Mouse (Mus musculus): ENCODE measurements around the gene Wnt5b. TPM values are rescaled to one million over a fixed set of nuclear protein-coding genes. Genes with fewer than 3 reads are reported as not detected.

The Wnt5b gene
- polyA plus RNA-seq, 1 experiment: 0.04 TPM

GRCm38 (mm10) chr6:119490549-119490948 is 53.6 kb downstream of the Wnt5b start:
- Histone ChIP-seq H3K4me3 (no peak overlapping the region), H3K36me3 (ENCODE audit: control insufficient read depth, insufficient read depth) (no peaks in the 10 kb centered on the region), H3ac (ENCODE audit: control insufficient read depth, insufficient read length) (no peak overlapping the region), H3K4me2 (ENCODE audit: low read depth) (no peak overlapping the region), H3K79me2 (ENCODE audit: control insufficient read depth, insufficient read depth) (no peaks in the 10 kb centered on the region), H3K27me3 (ENCODE audit: control insufficient read depth, insufficient read depth, insufficient read length) (no peaks in the 10 kb centered on the region)
- TF ChIP-seq E2F4 (IDR thresholded peaks at IDR 0.05; ENCODE audit: insufficient read depth) (no peak), USF1 (IDR thresholded peaks at IDR 0.05; ENCODE audit: low read depth) (no peak), TCF3 (IDR thresholded peaks at IDR 0.05; ENCODE audit: insufficient read length, low read depth) (no peak), MAX (IDR thresholded peaks at IDR 0.05; ENCODE audit: low read depth) (no peak), TCF12 (IDR thresholded peaks at IDR 0.05; ENCODE audit: insufficient read depth, poor library complexity, severe bottlenecking) (no peak), MYOD1 (IDR thresholded peaks at IDR 0.05; ENCODE audit: control insufficient read depth in 1 of 3, insufficient read length in 2 of 3, low read depth in 2 of 3) (no peak), POLR2A (IDR thresholded peaks at IDR 0.05; ENCODE audit: insufficient read length, low read depth) (no peak), SRF (IDR thresholded peaks at IDR 0.05; ENCODE audit: control insufficient read depth, insufficient read length, low read depth) (no peak), REST (IDR thresholded peaks at IDR 0.05; ENCODE audit: insufficient read depth, insufficient read length) (no peak), CEBPB (IDR thresholded peaks at IDR 0.05; ENCODE audit: insufficient read depth, poor library complexity, severe bottlenecking) (no peak), MYOG (IDR thresholded peaks at IDR 0.05; ENCODE audit: control insufficient read depth in 1 of 3, insufficient read depth in 1 of 3, insufficient read length in 2 of 3, low read depth in 2 of 3) (no peak), POLR2AphosphoS2 (IDR thresholded peaks at IDR 0.05; ENCODE audit: insufficient read length, low read depth) (no peak)

GRCm38 (mm10) chr6:119489765-119490164 is 54.4 kb downstream of the Wnt5b start:
- Histone ChIP-seq H3K36me3 (ENCODE audit: control insufficient read depth, insufficient read depth) (no peaks in the 10 kb centered on the region), H3K79me2 (ENCODE audit: control insufficient read depth, insufficient read depth) (no peaks in the 10 kb centered on the region), H3K4me3 (no peak overlapping the region), H3K4me2 (ENCODE audit: low read depth) (peak overlapping the region; percentile 43), H3ac (ENCODE audit: control insufficient read depth, insufficient read length) (no peak overlapping the region), H3K27me3 (ENCODE audit: control insufficient read depth, insufficient read depth, insufficient read length) (no peaks in the 10 kb centered on the region)
- no peak for TF ChIP-seq MAX (IDR thresholded peaks at IDR 0.05; ENCODE audit: low read depth)
- TF ChIP-seq TCF3 (IDR thresholded peaks at IDR 0.05; ENCODE audit: insufficient read length, low read depth): no peak
- no peak for TF ChIP-seq REST (IDR thresholded peaks at IDR 0.05; ENCODE audit: insufficient read depth, insufficient read length)
- TF ChIP-seq SRF (IDR thresholded peaks at IDR 0.05; ENCODE audit: control insufficient read depth, insufficient read length, low read depth): no peak
- TF ChIP-seq E2F4 (IDR thresholded peaks at IDR 0.05; ENCODE audit: insufficient read depth): no peak
- TF ChIP-seq CEBPB (IDR thresholded peaks at IDR 0.05; ENCODE audit: insufficient read depth, poor library complexity, severe bottlenecking): no peak
- TF ChIP-seq USF1 (IDR thresholded peaks at IDR 0.05; ENCODE audit: low read depth): no peak

DNA sequence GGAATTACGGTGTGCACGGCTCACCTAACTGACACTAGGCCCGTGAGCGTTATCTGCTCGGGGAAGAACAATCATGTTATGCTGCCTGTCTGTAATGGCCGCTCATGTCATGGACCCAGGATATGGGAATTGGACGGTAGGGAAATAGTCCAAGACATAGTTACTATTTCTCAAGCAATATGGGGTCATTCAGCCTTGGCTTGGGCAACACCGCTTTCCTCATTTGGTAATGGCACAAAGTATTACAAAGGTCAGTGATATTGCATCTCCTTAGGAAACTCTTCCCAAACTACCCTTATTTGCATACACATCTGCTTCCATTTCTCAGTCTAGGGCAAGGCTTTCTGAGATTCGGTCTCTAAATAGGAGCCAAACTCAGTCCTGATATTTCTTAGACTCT is 56.5 kb downstream of the Wnt5b start:
- H3K27me3 ChIP-seq (ENCODE audit: control insufficient read depth, insufficient read depth, insufficient read length): no peaks in the 10 kb centered on the region
- no peak overlapping the region for H3K4me2 ChIP-seq (ENCODE audit: low read depth)
- TF ChIP-seq CEBPB (IDR thresholded peaks at IDR 0.05; ENCODE audit: insufficient read depth, poor library complexity, severe bottlenecking): no peak

DNA sequence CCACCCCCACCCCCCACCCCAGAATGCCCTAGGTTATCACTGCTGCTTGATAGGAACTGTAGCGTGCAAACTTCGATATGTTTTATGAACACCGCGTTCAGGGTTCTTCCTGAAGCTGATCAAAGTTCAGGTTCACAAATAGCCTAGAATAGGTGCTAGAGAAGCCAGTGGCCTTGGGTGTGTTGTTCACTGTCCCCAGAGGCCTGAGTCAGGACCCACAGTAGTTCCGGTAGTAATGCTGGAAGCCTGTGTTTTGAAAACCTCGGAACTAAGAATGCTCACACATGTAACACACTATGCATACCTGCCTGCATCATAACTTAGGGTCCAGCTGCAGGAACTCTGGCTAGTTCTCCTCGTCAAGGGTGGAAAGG is 57.1 kb downstream of the Wnt5b start:
- Histone ChIP-seq H3K36me3 (ENCODE audit: control insufficient read depth, insufficient read depth) (no peaks in the 10 kb centered on the region), H3ac (ENCODE audit: control insufficient read depth, insufficient read length) (no peak overlapping the region), H3K79me2 (ENCODE audit: control insufficient read depth, insufficient read depth) (peaks cover 16% of the 10 kb centered on the region), H3K4me2 (ENCODE audit: low read depth) (no peak overlapping the region), H3K4me3 (no peak overlapping the region), H3K27me3 (ENCODE audit: control insufficient read depth, insufficient read depth, insufficient read length) (no peaks in the 10 kb centered on the region)
- no peak for TF ChIP-seq USF1 (IDR thresholded peaks at IDR 0.05; ENCODE audit: low read depth)
- no peak for TF ChIP-seq POLR2A (IDR thresholded peaks at IDR 0.05; ENCODE audit: insufficient read length, low read depth)
- no peak for TF ChIP-seq SRF (IDR thresholded peaks at IDR 0.05; ENCODE audit: control insufficient read depth, insufficient read length, low read depth)
- no peak for TF ChIP-seq REST (IDR thresholded peaks at IDR 0.05; ENCODE audit: insufficient read depth, insufficient read length)
- TF ChIP-seq MYOG (IDR thresholded peaks at IDR 0.05; ENCODE audit: control insufficient read depth in 1 of 3, insufficient read depth in 1 of 3, insufficient read length in 2 of 3, low read depth in 2 of 3): no peak
- no peak for TF ChIP-seq MYOD1 (IDR thresholded peaks at IDR 0.05; ENCODE audit: control insufficient read depth in 1 of 3, insufficient read length in 2 of 3, low read depth in 2 of 3)
- TF ChIP-seq POLR2AphosphoS2 (IDR thresholded peaks at IDR 0.05; ENCODE audit: insufficient read length, low read depth): no peak
- TF ChIP-seq MAX (IDR thresholded peaks at IDR 0.05; ENCODE audit: low read depth): no peak

More for the DNA sequence above, 56.5 kb downstream of the Wnt5b start:
- Histone ChIP-seq H3K36me3 (ENCODE audit: control insufficient read depth, insufficient read depth) (no peaks in the 10 kb centered on the region), H3ac (ENCODE audit: control insufficient read depth, insufficient read length) (no peak overlapping the region), H3K79me2 (ENCODE audit: control insufficient read depth, insufficient read depth) (peaks cover 11% of the 10 kb centered on the region), H3K4me3 (no peak overlapping the region)

DNA sequence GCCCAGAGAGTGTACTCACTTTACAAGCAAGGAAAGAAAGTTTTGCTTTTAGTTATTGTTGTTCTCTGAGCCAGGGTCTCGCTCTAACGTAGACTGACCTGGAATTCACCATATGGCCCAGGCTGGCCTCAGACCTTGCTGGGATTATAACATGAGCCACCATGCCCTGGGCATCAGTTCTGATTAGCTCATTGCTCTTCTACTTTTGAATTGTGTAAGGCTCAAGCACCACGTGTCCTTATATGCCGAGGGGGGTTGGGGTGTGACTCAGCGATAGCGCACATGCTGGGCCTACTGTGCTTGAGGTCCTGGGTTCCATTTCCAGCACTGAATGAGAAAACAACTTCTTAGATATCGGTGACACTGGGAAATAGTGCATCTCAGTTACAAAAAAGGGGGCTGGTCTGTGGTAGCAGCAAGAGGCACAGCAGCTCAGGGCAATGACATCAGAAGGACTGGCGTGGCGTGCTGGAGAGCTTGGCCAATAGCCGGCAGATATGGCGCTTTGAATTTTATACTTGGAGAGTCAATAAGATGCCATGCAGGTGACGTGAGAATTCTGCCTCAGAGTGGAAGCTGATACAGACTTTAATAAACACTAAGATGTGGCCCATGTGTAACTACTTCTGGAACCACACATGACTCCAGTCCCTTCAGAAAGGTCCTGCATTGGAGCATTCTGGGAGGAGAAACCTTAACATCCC is 57.6 kb downstream of the Wnt5b start:
- H3K79me2 ChIP-seq (ENCODE audit: control insufficient read depth, insufficient read depth): peaks cover 21% of the 10 kb centered on the region
- no peak overlapping the region for H3K4me3 ChIP-seq
- H3K36me3 ChIP-seq (ENCODE audit: control insufficient read depth, insufficient read depth): no peaks in the 10 kb centered on the region
- no peaks in the 10 kb centered on the region for H3K27me3 ChIP-seq (ENCODE audit: control insufficient read depth, insufficient read depth, insufficient read length)
- TF ChIP-seq TCF12 (IDR thresholded peaks at IDR 0.05; ENCODE audit: insufficient read depth, poor library complexity, severe bottlenecking) (no peak), POLR2AphosphoS2 (IDR thresholded peaks at IDR 0.05; ENCODE audit: insufficient read length, low read depth) (no peak), MYOD1 (IDR thresholded peaks at IDR 0.05; ENCODE audit: control insufficient read depth in 1 of 3, insufficient read length in 2 of 3, low read depth in 2 of 3) (no peak), SRF (IDR thresholded peaks at IDR 0.05; ENCODE audit: control insufficient read depth, insufficient read length, low read depth) (no peak), E2F4 (IDR thresholded peaks at IDR 0.05; ENCODE audit: insufficient read depth) (no peak), USF1 (IDR thresholded peaks at IDR 0.05; ENCODE audit: low read depth) (no peak), CEBPB (IDR thresholded peaks at IDR 0.05; ENCODE audit: insufficient read depth, poor library complexity, severe bottlenecking) (no peak), MAX (IDR thresholded peaks at IDR 0.05; ENCODE audit: low read depth) (no peak), TCF3 (IDR thresholded peaks at IDR 0.05; ENCODE audit: insufficient read length, low read depth) (no peak), REST (IDR thresholded peaks at IDR 0.05; ENCODE audit: insufficient read depth, insufficient read length) (no peak), POLR2A (IDR thresholded peaks at IDR 0.05; ENCODE audit: insufficient read length, low read depth) (no peak), MYOG (IDR thresholded peaks at IDR 0.05; ENCODE audit: control insufficient read depth in 1 of 3, insufficient read depth in 1 of 3, insufficient read length in 2 of 3, low read depth in 2 of 3) (no peak)
- no peak overlapping the region for H3ac ChIP-seq (ENCODE audit: control insufficient read depth, insufficient read length)
- no peak overlapping the region for H3K4me2 ChIP-seq (ENCODE audit: low read depth)

Data from myocyte (in vitro differentiated cells).